Mouse (Mus musculus) lung, postnatal 0 days (tissue): Measurements from ENCODE around the gene Ankar.

Experiments used
- CTCF ChIP-seq: IDR thresholded peaks from 2 replicates; pipeline ENCODE4 v1.5.1; 2016; ENCODE audit warnings: antibody characterized with exemption, mild to moderate bottlenecking
- EP300 ChIP-seq: IDR thresholded peaks from 2 replicates; pipeline ENCODE4 v1.6.1; 2016; ENCODE audit warnings: antibody characterized with exemption, mild to moderate bottlenecking, control low read depth

- TF ChIP-seq CTCF = no peak
- no peak for TF ChIP-seq EP300
Measured at GRCm38 (mm10) chr1:72612172-72612571, 88.2 kb downstream of the Ankar start.
